Mouse (Mus musculus) small intestine, adult 10 weeks (tissue): ENCODE measurements around the gene Sugp1. TPM values are rescaled to one million over a fixed set of nuclear protein-coding genes. Genes with fewer than 3 reads are reported as not detected.

Experiments used
- polyA plus RNA-seq: library from polyadenylated mRNA; stranded (reverse); fragments of 350-450 nt; fragmentation: Illumina TruSeq; extraction: RNeasy Lipid Tissue Mini Kit (QIAGEN cat#74804); gene quantifications from one replicate; pipeline ENCODE4 v1.2.3, GENCODE M21; 2014; ENCODE audit warnings: low replicate concordance

Sugp1 gene
- polyA plus RNA-seq = 5.9 TPM

GRCm38 (mm10) chr8:70042583-70043455, at the start of gene Sugp1, which contains the start of gene Mau2:
TSS of gene Sugp1 (plus strand) at chr8:70042813.
TSS of gene Mau2 (minus strand) at chr8:70042734.

GRCm38 (mm10) chr8:69995776-69996588, 46.6 kb upstream of the Sugp1 start, which contains the start of gene Gatad2a:
TSS of gene Gatad2a (minus strand) at chr8:69996384.

GRCm38 (mm10) chr8:70072441-70073069, 29.9 kb downstream of the Sugp1 start, which contains the start of gene Tm6sf2:
TSS of gene Tm6sf2 (plus strand) at chr8:70072924.

GRCm38 (mm10) chr8:70083285-70083684, 40.7 kb downstream of the Sugp1 start, which contains the start of gene Hapln4:
TSS of gene Hapln4 (plus strand) at chr8:70083457.

GRCm38 (mm10) chr8:70120667-70121066, 78.1 kb downstream of the Sugp1 start, which contains the start of gene Ncan:
TSS of gene Ncan (minus strand) at chr8:70120873.

Other genes with a start within 250 kb of the Sugp1 start
- 6.5 TPM for gene Gmip, start 234.1 kb upstream of the Sugp1 start, polyA plus RNA-seq
- gene Lpar2, start 220.4 kb upstream of the Sugp1 start, polyA plus RNA-seq = 0.85 TPM
- 1.4 TPM for gene Pbx4, start 210.3 kb upstream of the Sugp1 start, polyA plus RNA-seq
- gene Cilp2, start 155.1 kb upstream of the Sugp1 start, polyA plus RNA-seq = not detected
- gene Tssk6, start 140.6 kb upstream of the Sugp1 start, polyA plus RNA-seq = not detected
- not detected for gene Ndufa13, start 140.3 kb upstream of the Sugp1 start, polyA plus RNA-seq
- not detected for gene Yjefn3, start 140.1 kb upstream of the Sugp1 start, polyA plus RNA-seq
- gene Gatad2a, start 46.4 kb upstream of the Sugp1 start, polyA plus RNA-seq = 5.5 TPM
- 8.8 TPM for gene Mau2, start 79 bp upstream of the Sugp1 start, polyA plus RNA-seq
- 30.1 TPM for gene Tm6sf2, start 30.1 kb downstream of the Sugp1 start, polyA plus RNA-seq
- gene Hapln4, start 40.6 kb downstream of the Sugp1 start, polyA plus RNA-seq = 0.15 TPM
- gene Ncan, start 78.1 kb downstream of the Sugp1 start, polyA plus RNA-seq = not detected
- 0.37 TPM for gene Nr2c2ap, start 88.5 kb downstream of the Sugp1 start, polyA plus RNA-seq
- 0.33 TPM for gene Rfxank, start 96.3 kb downstream of the Sugp1 start, polyA plus RNA-seq
- 2.0 TPM for gene Borcs8, start 96.7 kb downstream of the Sugp1 start, polyA plus RNA-seq
- not detected for gene Mef2b, start 96.9 kb downstream of the Sugp1 start, polyA plus RNA-seq
- gene Tmem161a, start 129.5 kb downstream of the Sugp1 start, polyA plus RNA-seq = 3.5 TPM
- 1.2 TPM for gene Slc25a42, start 169.5 kb downstream of the Sugp1 start, polyA plus RNA-seq
- gene Sugp2, start 191.4 kb downstream of the Sugp1 start, polyA plus RNA-seq = 2.9 TPM
- gene Armc6, start 191.7 kb downstream of the Sugp1 start, polyA plus RNA-seq = 0.71 TPM
- gene Homer3, start 240.0 kb downstream of the Sugp1 start, polyA plus RNA-seq = not detected